Mouse (Mus musculus) bone marrow, adult 2 months (tissue): ENCODE measurements around the gene Klc4. TPM values are rescaled to one million over a fixed set of nuclear protein-coding genes. Genes with fewer than 3 reads are reported as not detected.

Experiments
- H3K27ac ChIP-seq: fragments of 200-500 bp; 2 replicates; pipeline ENCODE4 v1.5.1; 2012; ENCODE audit warnings: low read depth, mild to moderate bottlenecking, control low read depth, inconsistent platforms, low read length; ENCODE audit not compliant: control insufficient read depth, poor library complexity, insufficient read depth
- H3K4me1 ChIP-seq: fragments of 200-500 bp; 2 replicates; pipeline ENCODE4 v1.6.1; 2011; ENCODE audit warnings: low read length; ENCODE audit not compliant: control insufficient read depth, insufficient read depth
- H3K4me3 ChIP-seq: fragments of 200-500 bp; replicated peaks from 2 replicates; pipeline ENCODE3; 2011; ENCODE audit warnings: mild to moderate bottlenecking, low read depth, low read length, control low read depth; ENCODE audit not compliant: control insufficient read depth
- CTCF ChIP-seq: fragments of 200-500 bp; IDR thresholded peaks from 2 replicates; pipeline ENCODE4 v1.5.1; 2011; ENCODE audit warnings: low read length, control low read depth; ENCODE audit not compliant: control insufficient read depth, insufficient read depth
- POLR2A ChIP-seq: fragments of 200-500 bp; IDR thresholded peaks from 2 replicates; pipeline ENCODE4 v1.6.1; 2011; ENCODE audit warnings: low read depth, mild to moderate bottlenecking, control low read depth, low read length, borderline replicate concordance; ENCODE audit not compliant: control insufficient read depth
- WGBS: fragments of 180-500 bp; shearing (Covaris S2); methylation state at CpG from one replicate; pipeline ENCODE4 v1.1.7; 2018; 5-methylcytosine and 5-hydroxymethylcytosine counted together
- polyA plus RNA-seq: library from polyadenylated mRNA; stranded (reverse); fragments of >200 nt; gene quantifications from 2 replicates; pipeline ENCODE4 v1.2.4, GENCODE M21; 2011; ENCODE audit warnings: low replicate concordance; ENCODE audit not compliant: missing spikeins, insufficient read depth, insufficient read length

Klc4 gene
- polyA plus RNA-seq, 1 experiment = 11.9 TPM

DNA sequence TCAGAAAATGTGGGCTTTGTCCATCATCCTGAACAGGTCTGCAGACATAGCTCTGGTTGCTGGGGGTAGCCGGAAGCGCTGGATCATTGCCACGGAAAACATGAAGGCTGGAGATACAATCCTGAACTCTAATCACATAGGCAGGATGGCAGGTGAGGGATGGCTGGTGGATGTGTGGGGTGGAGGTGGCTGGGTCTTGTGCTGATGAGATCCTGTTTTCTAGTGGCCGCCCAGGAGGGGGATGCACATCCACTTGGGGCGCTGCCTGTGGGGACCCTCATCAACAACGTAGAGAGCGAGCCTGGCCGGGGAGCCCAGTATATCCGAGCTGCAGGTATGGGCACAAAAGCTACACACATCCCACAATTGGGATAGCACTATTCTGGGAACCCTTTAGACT, 2.6 kb upstream of the Klc4 start:
- WGBS = 93% methylated on average over 9 of the region's 9 CpGs
- Histone ChIP-seq H3K27ac (no peak overlapping the region), H3K4me3 (no peak overlapping the region), H3K4me1 (peaks cover 3% of the 10 kb centered on the region; the same call in 1 of the 2 replicates)
- no peak for TF ChIP-seq CTCF
- no peak for TF ChIP-seq POLR2A

DNA sequence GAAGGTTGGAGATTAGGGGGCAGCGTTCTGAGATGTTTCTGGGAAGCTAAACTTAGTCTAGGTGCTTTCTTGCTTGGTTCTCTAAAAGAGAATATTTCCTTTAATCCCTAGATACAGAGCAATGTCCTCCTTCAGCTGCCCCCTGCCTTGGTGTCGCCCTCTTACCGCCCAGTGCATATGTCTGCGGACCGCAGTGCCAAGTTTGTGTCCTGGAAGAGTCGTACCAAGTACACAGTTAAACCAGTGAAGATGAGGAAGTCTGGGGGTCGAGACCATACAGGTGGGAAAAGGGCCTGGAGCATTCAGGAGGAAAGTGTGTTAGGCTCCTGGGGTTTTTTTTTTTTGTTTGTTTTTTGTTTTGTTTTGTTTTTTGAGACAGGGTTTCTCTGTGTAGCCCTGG, 1.5 kb upstream of the Klc4 start:
- 83% methylated on average over 7 of the region's 7 CpGs for WGBS
- Histone ChIP-seq H3K27ac (no peak overlapping the region), H3K4me1 (peaks cover 3% of the 10 kb centered on the region; the same call in 1 of the 2 replicates), H3K4me3 (no peak overlapping the region)
- TF ChIP-seq POLR2A = no peak
- no peak for TF ChIP-seq CTCF

DNA sequence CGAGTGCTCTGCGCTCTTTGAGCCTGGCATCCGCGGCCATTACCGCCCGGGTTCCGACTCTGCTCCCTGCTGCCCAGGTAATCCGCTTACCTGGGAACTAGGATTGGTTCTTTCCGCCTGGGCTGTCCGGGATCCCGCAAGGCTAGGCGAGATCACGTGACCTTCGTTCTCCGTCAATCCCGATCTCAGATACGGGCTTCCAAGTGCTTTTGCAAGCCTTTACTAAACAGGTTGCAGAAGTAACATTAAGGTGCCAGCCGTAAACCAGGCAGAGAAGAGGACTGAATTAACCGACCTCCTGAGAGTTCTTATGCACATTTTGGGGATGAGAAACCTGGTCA, 470 bp upstream of the Klc4 start:
- H3K4me1 ChIP-seq = peaks cover 3% of the 10 kb centered on the region; the same call in 1 of the 2 replicates
- no peak for TF ChIP-seq POLR2A
- TF ChIP-seq CTCF = no peak
- peak overlapping the region; percentile 85 for H3K27ac ChIP-seq
- H3K4me3 ChIP-seq = peak overlapping the region; percentile 99
- WGBS = under 1% methylated on average over 19 of the region's 19 CpGs

DNA sequence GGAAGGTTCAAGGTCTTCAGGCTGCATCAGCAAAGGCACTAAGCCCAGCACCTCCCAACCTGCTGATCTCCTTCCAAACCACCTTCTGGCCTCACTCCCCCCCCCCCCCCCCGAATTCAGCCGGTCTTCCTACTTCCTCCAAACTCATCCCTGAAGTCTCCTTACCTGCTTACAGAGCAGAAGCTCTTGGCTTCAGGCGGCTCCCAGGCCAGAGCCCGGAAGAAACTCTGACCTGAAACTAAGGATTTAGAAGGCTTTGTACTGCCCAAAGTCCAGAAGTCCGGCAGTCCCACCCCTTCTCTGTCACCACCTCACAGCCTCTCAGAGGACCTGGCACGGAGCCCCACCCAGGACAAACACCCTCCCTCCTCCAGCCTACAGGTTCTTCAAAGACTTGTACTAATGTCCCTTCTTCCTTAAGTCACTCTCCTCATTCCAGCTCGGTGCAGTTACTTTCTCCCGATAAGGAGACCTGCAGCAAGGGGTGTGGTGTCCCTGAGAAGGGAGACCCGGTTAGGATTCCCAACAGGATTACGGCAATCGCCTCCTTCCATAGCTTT, 826 bp downstream of the Klc4 start:
- H3K4me3 ChIP-seq = peak overlapping the region; percentile 99
- no peak for TF ChIP-seq CTCF
- no peak for TF ChIP-seq POLR2A
- WGBS = 10% methylated on average over 11 of the region's 11 CpGs
- no peaks in the 10 kb centered on the region; the same call in 1 of the 2 replicates for H3K4me1 ChIP-seq
- peak overlapping the region; percentile 85 for H3K27ac ChIP-seq

DNA sequence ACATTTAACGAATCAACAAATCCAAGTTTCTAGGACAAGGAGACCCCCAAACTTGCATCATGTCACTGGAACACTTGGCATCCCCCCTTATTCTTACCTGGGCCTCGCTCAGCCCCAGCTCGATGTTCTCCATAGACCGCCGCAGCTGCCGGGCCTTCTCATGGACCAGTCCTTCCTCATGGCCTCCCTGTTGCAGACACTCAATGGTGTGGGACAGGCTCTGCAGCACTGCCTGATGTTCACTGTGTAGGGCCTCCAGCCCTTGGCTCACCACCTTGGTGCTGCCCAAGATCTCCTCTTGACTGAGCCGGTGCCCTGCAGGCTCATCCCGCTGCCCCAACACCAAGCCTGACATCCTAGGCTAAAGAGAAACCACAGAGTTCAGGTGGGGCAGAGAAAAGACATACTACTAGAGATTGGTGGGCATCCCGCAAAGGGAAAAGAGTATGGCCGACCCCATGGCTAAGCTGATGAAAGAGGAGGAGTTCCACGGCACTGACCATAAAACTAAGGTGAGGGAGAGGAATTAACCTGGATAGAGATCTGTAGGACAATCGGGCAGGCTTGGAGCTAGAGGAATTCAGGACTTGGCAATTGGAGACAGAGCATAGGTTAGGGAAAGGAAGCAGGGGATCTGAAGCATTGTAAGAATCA, 1.5 kb downstream of the Klc4 start:
- 87% methylated on average over 12 of the region's 12 CpGs for WGBS
- Histone ChIP-seq H3K4me3 (no peak overlapping the region), H3K27ac (no peak overlapping the region), H3K4me1 (no peaks in the 10 kb centered on the region)
- TF ChIP-seq POLR2A (no peak), CTCF (no peak)

DNA sequence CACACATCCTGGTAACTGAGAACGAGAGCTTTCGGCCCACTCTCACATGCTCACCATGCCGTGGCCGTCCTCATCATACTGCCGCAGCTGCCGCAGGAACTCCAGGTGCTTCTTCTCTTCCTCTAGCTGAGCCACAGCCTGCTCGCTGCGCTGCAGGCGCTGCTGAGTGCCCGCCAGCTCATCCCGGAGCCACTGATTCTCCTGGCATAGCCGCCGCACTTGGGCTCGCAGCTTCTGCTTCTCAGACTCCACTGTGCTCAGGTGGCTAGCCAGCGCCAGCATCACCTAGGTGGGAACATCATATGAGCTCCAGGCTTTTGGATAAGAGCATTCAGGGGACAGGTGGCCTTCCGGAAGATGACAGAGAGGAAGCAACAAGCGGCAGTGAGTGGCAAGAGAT, 3.8 kb downstream of the Klc4 start:
- Histone ChIP-seq H3K27ac (no peak overlapping the region), H3K4me3 (no peak overlapping the region), H3K4me1 (no peaks in the 10 kb centered on the region; the same call in 1 of the 2 replicates)
- TF ChIP-seq POLR2A (no peak), CTCF (no peak)
- 87% methylated on average over 17 of the region's 17 CpGs for WGBS

DNA sequence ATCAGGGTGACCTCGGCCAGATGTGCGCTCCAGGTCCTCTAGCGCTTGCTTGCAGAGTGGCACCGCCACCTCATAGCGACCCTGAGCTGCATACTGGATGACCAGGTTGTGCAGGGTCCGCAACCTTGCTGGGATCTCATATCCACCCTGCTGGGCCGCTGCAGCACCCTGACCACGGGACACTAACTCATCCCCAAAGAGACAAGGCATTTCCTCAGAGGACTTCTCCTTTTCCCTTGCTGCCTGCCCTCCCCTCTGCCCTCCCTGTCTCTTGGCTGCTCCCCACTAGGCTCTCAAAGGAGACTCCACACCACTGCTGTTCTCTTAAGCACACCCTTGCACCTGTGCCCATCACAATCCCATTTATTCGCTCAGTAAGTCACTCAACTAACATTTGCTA, 5.9 kb downstream of the Klc4 start:
- Histone ChIP-seq H3K4me3 (no peak overlapping the region), H3K27ac (no peak overlapping the region), H3K4me1 (no peaks in the 10 kb centered on the region; the same call in 1 of the 2 replicates)
- WGBS = 44% methylated on average over 9 of the region's 9 CpGs
- TF ChIP-seq POLR2A = no peak

DNA sequence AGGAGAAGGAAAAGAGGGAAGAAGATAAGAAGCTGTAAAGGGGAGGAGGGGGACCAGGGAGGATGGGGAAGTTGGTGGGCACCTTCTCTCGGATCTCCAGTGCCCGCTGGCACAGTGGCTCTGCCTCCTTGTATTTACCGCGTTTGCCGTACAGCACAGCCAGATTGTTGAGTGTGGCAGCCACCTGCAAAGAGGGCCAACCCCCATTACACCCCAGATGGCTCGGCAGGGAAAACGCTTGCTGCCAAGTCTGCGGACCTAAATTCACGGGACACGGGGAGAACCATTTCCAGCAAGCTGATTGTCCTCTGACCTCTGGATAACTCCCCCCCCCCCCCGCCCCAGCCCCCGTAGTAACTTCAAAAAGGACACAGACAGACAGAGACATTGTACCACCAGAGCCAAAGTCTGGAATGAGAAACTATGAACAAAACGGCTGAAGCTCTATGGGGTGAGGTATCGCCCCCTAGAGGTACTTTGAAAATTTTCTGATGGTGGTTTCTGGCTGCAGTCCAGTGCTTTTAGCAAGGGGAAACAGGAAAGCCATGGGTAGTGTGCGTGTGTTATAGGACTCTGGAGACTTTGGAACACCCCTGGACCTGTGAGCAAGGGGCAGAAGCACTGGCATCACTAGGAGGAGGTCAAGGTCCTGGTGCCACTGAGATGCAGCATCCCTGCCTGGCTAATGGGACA, 8.8 kb downstream of the Klc4 start:
- H3K4me1 ChIP-seq = no peaks in the 10 kb centered on the region; the same call in 1 of the 2 replicates
- peak overlapping the region; percentile 11 for H3K4me3 ChIP-seq
- no peak overlapping the region for H3K27ac ChIP-seq
- peak; percentile 37; the same call in 1 of the 2 replicates for TF ChIP-seq CTCF
- no peak for TF ChIP-seq POLR2A
- WGBS = 2% methylated on average over 15 of the region's 15 CpGs
